20 mouse cellular contexts compared by ENCODE assay signal in genomic region chr11:31837243-31837642, GRCm38 (mm10). TPM values are rescaled to one million over a fixed set of nuclear protein-coding genes. Genes with fewer than 3 reads are reported as not detected.
DNase-seq lines count a peak whose midpoint lies in the region; ATAC-seq and TF ChIP-seq lines count a peak whose summit lies in the region.
"Had no signal": no experiment of that assay in that cellular context is flagged by ENCODE, and none has a peak within 500 bp of the region (broad histone marks: within the 10 kb centered on the region; RNA-seq: fewer than 3 reads in every experiment).

No protein-coding gene starts in this region.

- peak; percentile 56 for DNase-seq in forebrain, embryonic 14.5 days (ENCODE audit: low spot score)
- DNase-seq in layer of hippocampus, adult 2 months (ENCODE audit: low spot score in 2 of 2), result no peak
- DNase-seq in layer of hippocampus, adult 8-10 months (ENCODE audit: low spot score in 2 of 2), result no peak
- DNase-seq in brain, embryonic 14.5 days (ENCODE audit: low read depth), result peak; percentile 64
- peak; percentile 68 to 80 for DNase-seq in cerebellum, postnatal 10 days
- no peak for DNase-seq in adrenal gland, postnatal 4 days (ENCODE audit: low spot score in 2 of 2)
- DNase-seq in heart, adult 8-10 months (ENCODE audit: low spot score), result no peak
- DNase-seq: adrenal gland, postnatal 25 days; gastrocnemius, postnatal 25 days; heart, adult 18-20 months; kidney, adult 8-10 months; kidney, postnatal 10 days; lung, adult 18-20 months; lung, postnatal 10 days; thymus, adult 2 months had no signal

- H3K4me2 ChIP-seq in forebrain, embryonic 14.5 days (ENCODE audit: low read length), result no peak overlapping the region
- no peak overlapping the region for H3K4me2 ChIP-seq in forebrain, embryonic 12.5 days
- H3K4me2 ChIP-seq: embryonic facial prominence, embryonic 15.5 days; hindbrain, embryonic 13.5 days; midbrain, embryonic 11.5 days had no signal

- no peaks in the 10 kb centered on the region for H3K36me3 ChIP-seq in forebrain, embryonic 14.5 days (ENCODE audit: control insufficient read depth, insufficient read depth, low read length)
- H3K36me3 ChIP-seq in forebrain, embryonic 12.5 days (replicated peaks), result no peaks in the 10 kb centered on the region
- H3K36me3 ChIP-seq: embryonic facial prominence, embryonic 15.5 days; hindbrain, embryonic 13.5 days had no signal

- H3K9ac ChIP-seq in forebrain, embryonic 14.5 days (ENCODE audit: low read length), result no peak overlapping the region
- H3K9ac ChIP-seq in forebrain, embryonic 12.5 days, result no peak overlapping the region
- H3K9ac ChIP-seq: embryonic facial prominence, embryonic 15.5 days; hindbrain, embryonic 13.5 days had no signal

- H3K27me3 ChIP-seq in forebrain, embryonic 14.5 days (replicated peaks; ENCODE audit: control insufficient read depth, insufficient read depth, low read length), result no peaks in the 10 kb centered on the region
- H3K27me3 ChIP-seq in forebrain, embryonic 12.5 days, result no peaks in the 10 kb centered on the region
- H3K27me3 ChIP-seq: embryonic facial prominence, embryonic 15.5 days; hindbrain, embryonic 13.5 days had no signal

- TF ChIP-seq POLR2A in brain, embryonic 14.5 days (IDR thresholded peaks at IDR 0.05; ENCODE audit: borderline replicate concordance, extremely low read depth, insufficient read depth, insufficient read length, poor library complexity, severe bottlenecking), result no peak

- WGBS in forebrain, embryonic 14.5 days, result 64% methylated on average over 3 of the region's 3 CpGs
- WGBS in forebrain, embryonic 12.5 days, result 86% methylated on average over 3 of the region's 3 CpGs

- H3K4me3 ChIP-seq in forebrain, embryonic 14.5 days (ENCODE audit: low read depth, low read length), result no peak overlapping the region
- no peak overlapping the region for H3K4me3 ChIP-seq in forebrain, embryonic 12.5 days (replicated peaks)
- no peak overlapping the region for H3K4me3 ChIP-seq in layer of hippocampus, adult 2 months
- H3K4me3 ChIP-seq: embryonic facial prominence, embryonic 15.5 days; hindbrain, embryonic 13.5 days had no signal

- no peak for ATAC-seq in forebrain, embryonic 14.5 days
- no peak for ATAC-seq in forebrain, embryonic 12.5 days (ENCODE audit: low FRiP score)
- ATAC-seq: inflammation-experienced regulatory T-cells, adult 6 months had no signal

- no peaks in the 10 kb centered on the region for H3K9me3 ChIP-seq in forebrain, embryonic 14.5 days (replicated peaks; ENCODE audit: control insufficient read depth, low read length)
- H3K9me3 ChIP-seq in forebrain, embryonic 12.5 days, result no peaks in the 10 kb centered on the region
- H3K9me3 ChIP-seq: embryonic facial prominence, embryonic 15.5 days; hindbrain, embryonic 13.5 days had no signal

- peaks cover 11% of the 10 kb centered on the region for H3K4me1 ChIP-seq in forebrain, embryonic 14.5 days (ENCODE audit: control insufficient read depth, insufficient read depth, low read length)
- H3K4me1 ChIP-seq in forebrain, embryonic 12.5 days, result peaks cover 16% of the 10 kb centered on the region

- no peak for TF ChIP-seq CTCF in layer of hippocampus, adult 2 months (conservative IDR thresholded peaks at IDR 0.05)
- TF ChIP-seq CTCF in brain, embryonic 14.5 days (IDR thresholded peaks at IDR 0.05; ENCODE audit: borderline replicate concordance, extremely low read depth, insufficient read depth, insufficient read length), result no peak

- no peak overlapping the region for H3K27ac ChIP-seq in forebrain, embryonic 14.5 days (ENCODE audit: low read depth, low read length)
- H3K27ac ChIP-seq in forebrain, embryonic 12.5 days, result no peak overlapping the region
- peak overlapping the region; percentile 69 for H3K27ac ChIP-seq in layer of hippocampus, adult 2 months
- H3K27ac ChIP-seq: embryonic facial prominence, embryonic 15.5 days; hindbrain, embryonic 13.5 days had no signal

RNA-seq across cellular contexts. Expression of gene Cpeb4, which starts 34.8 kb away (rescaled TPM):
- polyA plus RNA-seq in forebrain, embryonic 14.5 days (2014; fragmentation: Nextera tagmentation; extraction: Ambion mirVana), result 18.5 and 23.9 TPM in 2 replicates
- 11.7 and 14.0 TPM in 2 replicates for polyA plus RNA-seq in forebrain, embryonic 12.5 days (2016; fragmentation: Nextera tagmentation; extraction: Ambion mirVana)
- total RNA-seq in layer of hippocampus, adult 2 months (2021), result 100 to 1,000 TPM; 153 to 156 TPM
- total RNA-seq in layer of hippocampus, adult 8-10 months (2022), result 100 to 1,000 TPM; 129 to 159 (median 149) TPM
- 29.0 and 41.5 TPM in 2 replicates for polyA plus RNA-seq in brain, embryonic 14.5 days (2012; rRNA removed)
- total RNA-seq in adrenal gland, postnatal 4 days (2021), result 10 to 100 TPM; 78.2 to 91.3 TPM
- 100 to 1,000 TPM in 1 of 4 experiments, 10 to 100 TPM in 3; 71.7 to 102 (median 85.1) TPM for total RNA-seq in heart, adult 8-10 months (2022)

Comparison
In these comparisons a context has a peak if more than half of its experiments do, and no peak if none do; other contexts are left out.
1. DNase-seq: peak in forebrain, embryonic 14.5 days (single experiment), brain, embryonic 14.5 days (single experiment) and cerebellum, postnatal 10 days (2 of 2); none in layer of hippocampus, adult 2 months (0 of 2), layer of hippocampus, adult 8-10 months (0 of 2), adrenal gland, postnatal 4 days (0 of 2) and heart, adult 8-10 months (single experiment).